Mouse (Mus musculus): ENCODE results near the gene Gfod1. TPM values are rescaled to one million over a fixed set of nuclear protein-coding genes. Genes with fewer than 3 reads are reported as not detected.

Gene Gfod1
- total and polyA plus RNA-seq, 3 experiments: 0.30 to 0.70 (median 0.36) TPM

DNA sequence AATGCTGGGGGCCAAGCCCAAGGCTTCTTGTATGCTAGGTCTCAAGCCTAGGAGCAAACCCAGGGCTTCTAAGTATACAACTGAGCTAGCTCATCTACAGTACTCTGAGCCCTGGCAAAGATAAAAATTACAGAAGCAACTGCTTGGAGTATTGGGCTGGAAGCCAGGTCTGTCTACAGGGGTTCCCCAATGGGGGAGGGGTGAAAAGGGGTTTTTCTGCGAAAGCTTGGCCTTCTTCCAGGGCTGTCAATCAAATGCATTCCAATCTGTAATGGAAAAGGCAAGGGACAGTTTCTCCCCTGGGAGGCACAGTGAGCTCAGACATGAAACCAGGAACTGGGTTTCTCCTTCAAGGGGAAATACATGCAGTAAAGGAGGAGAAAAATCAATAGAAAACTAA lies 62.9 kb downstream of the Gfod1 start (continued):
- TF ChIP-seq HCFC1 (IDR thresholded peaks at IDR 0.05; ENCODE audit: low read depth, low read length): no peak
- no peak for TF ChIP-seq RAD21 (IDR thresholded peaks at IDR 0.05; ENCODE audit: low read depth, low read length)
- TF ChIP-seq NRF1 (IDR thresholded peaks at IDR 0.05; ENCODE audit: low read depth, low read length): no peak
- TF ChIP-seq ELF1 (IDR thresholded peaks at IDR 0.05; ENCODE audit: low read depth, low read length): peak; percentile 49; the same call in 1 of the 2 replicates
- TF ChIP-seq TBP (conservative IDR thresholded peaks at IDR 0.05; ENCODE audit: low read depth, low read length): no peak
- TF ChIP-seq KAT2A (IDR thresholded peaks at IDR 0.05; ENCODE audit: insufficient replicate concordance, low read length): no peak
- no peak for TF ChIP-seq TCF12 (IDR thresholded peaks at IDR 0.05; ENCODE audit: low read depth, low read length)

DNA sequence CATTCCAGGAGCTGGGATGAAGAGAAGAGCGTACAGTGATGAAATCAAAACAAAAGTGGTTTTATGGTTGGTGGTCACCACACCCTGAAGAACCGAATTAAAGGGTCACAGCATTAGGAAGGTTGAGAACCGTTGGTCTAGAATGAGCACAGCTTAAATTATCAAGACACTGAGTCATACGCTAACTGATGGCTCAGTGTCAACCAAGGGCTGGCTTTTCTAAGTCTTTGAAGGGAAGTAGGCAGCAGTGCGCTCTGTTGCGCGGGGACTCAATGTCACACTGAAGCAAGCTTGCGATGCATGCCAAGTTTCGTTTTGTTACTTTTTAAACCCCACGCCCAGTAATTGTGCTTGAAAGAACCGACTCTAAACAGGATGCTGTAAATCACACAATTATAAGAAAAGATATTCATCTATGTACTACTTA lies 64.2 kb downstream of the Gfod1 start:
- no peak for DNase-seq (ENCODE audit: extremely low read depth)
- Histone ChIP-seq H3K4me2 (ENCODE audit: insufficient read depth, low read depth, poor library complexity, severe bottlenecking) (no peak overlapping the region), H3K4me1 (ENCODE audit: control insufficient read depth in 1 of 2, insufficient read depth in 2 of 2) (peaks cover 21 to 46% of the 10 kb centered on the region in 2 experiments), H3K27ac (ENCODE audit: insufficient read depth, low read depth) (no peak overlapping the region), H3K79me2 (replicated peaks; ENCODE audit: control insufficient read depth, extremely low read depth, insufficient read depth, poor library complexity, severe bottlenecking) (no peaks in the 10 kb centered on the region), H3K9me3 (replicated peaks; ENCODE audit: low read length) (no peaks in the 10 kb centered on the region), H3K27me3 (replicated peaks) (no peaks in the 10 kb centered on the region), H3K9ac (ENCODE audit: insufficient read depth, low read depth) (no peak overlapping the region), H3K4me3 (replicated peaks in 1 of 3; ENCODE audit: low read depth in 2 of 3, low read length in 2 of 3, poor library complexity in 1 of 3) (no peak overlapping the region), H3K36me3 (replicated peaks in 1 of 2; ENCODE audit: control insufficient read depth in 1 of 2, insufficient read depth in 1 of 2, low read length in 1 of 2) (no peaks in the 10 kb centered on the region)
- no peak for TF ChIP-seq NELFE (IDR thresholded peaks at IDR 0.05; ENCODE audit: low read depth, low read length)
- TF ChIP-seq CTCF (conservative IDR thresholded peaks at IDR 0.05 in 1 of 2, IDR thresholded peaks at IDR 0.05 in 1 of 2; ENCODE audit: low read depth in 2 of 2, low read length in 2 of 2): no peak
- TF ChIP-seq GABPA (IDR thresholded peaks at IDR 0.05; ENCODE audit: insufficient replicate concordance, low read depth, low read length): no peak
- no peak for TF ChIP-seq MXI1 (IDR thresholded peaks at IDR 0.05; ENCODE audit: low read depth, low read length)
- TF ChIP-seq SIN3A (IDR thresholded peaks at IDR 0.05; ENCODE audit: low read length): no peak
- no peak for TF ChIP-seq USF2 (conservative IDR thresholded peaks at IDR 0.05; ENCODE audit: low read depth, low read length)
- no peak for TF ChIP-seq ZMIZ1 (IDR thresholded peaks at IDR 0.05; ENCODE audit: low read depth, low read length)
- TF ChIP-seq NRF1 (IDR thresholded peaks at IDR 0.05; ENCODE audit: low read depth, low read length): no peak
- no peak for TF ChIP-seq UBTF (IDR thresholded peaks at IDR 0.05; ENCODE audit: low read depth, low read length)
- no peak for TF ChIP-seq POLR2A (IDR thresholded peaks at IDR 0.05; ENCODE audit: low read depth, low read length)
- no peak for TF ChIP-seq ZC3H11A (IDR thresholded peaks at IDR 0.05; ENCODE audit: low read depth, low read length)
- no peak for TF ChIP-seq ETS1 (conservative IDR thresholded peaks at IDR 0.05; ENCODE audit: low read depth, low read length)
- no peak for TF ChIP-seq ELF1 (IDR thresholded peaks at IDR 0.05; ENCODE audit: low read depth, low read length)
- TF ChIP-seq IRF4 (IDR thresholded peaks at IDR 0.05; ENCODE audit: low read depth, low read length): no peak
- TF ChIP-seq E2F4 (IDR thresholded peaks at IDR 0.05; ENCODE audit: insufficient replicate concordance, low read depth, low read length): no peak
- no peak for TF ChIP-seq MEF2A (IDR thresholded peaks at IDR 0.05; ENCODE audit: borderline replicate concordance, low read depth, low read length)
- TF ChIP-seq SMC3 (IDR thresholded peaks at IDR 0.05; ENCODE audit: low read depth, low read length): no peak
- no peak for TF ChIP-seq MAZ (IDR thresholded peaks at IDR 0.05; ENCODE audit: low read depth, low read length)
- no peak for TF ChIP-seq ZNF384 (IDR thresholded peaks at IDR 0.05; ENCODE audit: low read depth, low read length)
- in situ Hi-C loops (cut with MboI; ENCODE audit: low pct_ligation_motif_present, low pct_unique_long_range_greater_than_20kb, low sequenced_read_pairs): no loop called here
- dilution Hi-C loops (cut with MboI; ENCODE audit: extremely low pct_ligation_motif_present, extremely low pct_unique_long_range_greater_than_20kb, low sequenced_read_pairs): no loop called here
